Mouse (Mus musculus) intestine, embryonic 14.5 days (tissue): ENCODE data around the gene Edn2. TPM values are rescaled to one million over a fixed set of nuclear protein-coding genes. Genes with fewer than 3 reads are reported as not detected.

Experiments used
- ATAC-seq: fragments of 200-750 bp; cut with Nextera tagmentation; replicated peaks from 2 replicates; pipeline ENCODE4 v1.8.0; 2017; ENCODE audit warnings: low read depth, moderate number of reproducible peaks, moderate TSS enrichment, moderate library complexity; ENCODE audit not compliant: low FRiP score, low TSS enrichment
- DNase-seq: peaks from one replicate; pipeline ENCODE4 v3.0.0-alpha.2; 2018; ENCODE audit warnings: low spot score
- H3K27ac ChIP-seq: fragments of 300-500 bp; sonication (generic); 2 replicates; pipeline ENCODE4 v1.5.1; 2014; ENCODE audit warnings: low read depth, mild to moderate bottlenecking, control low read depth
- H3K27me3 ChIP-seq: fragments of 300-500 bp; sonication (generic); replicated peaks from 2 replicates; pipeline ENCODE4 v1.6.1; 2014; ENCODE audit warnings: low read length, control low read depth; ENCODE audit not compliant: control insufficient read depth, insufficient read depth
- H3K36me3 ChIP-seq: fragments of 300-500 bp; sonication (generic); 2 replicates; pipeline ENCODE4 v1.6.1; 2014; ENCODE audit warnings: low read length, control low read depth; ENCODE audit not compliant: control insufficient read depth, insufficient read depth
- H3K4me1 ChIP-seq: fragments of 300-500 bp; sonication (generic); replicated peaks from 2 replicates; pipeline ENCODE4 v1.6.1; 2014; ENCODE audit warnings: low read length, control low read depth, mixed read lengths; ENCODE audit not compliant: control insufficient read depth, insufficient read depth
- H3K4me2 ChIP-seq: fragments of 300-500 bp; sonication (generic); 2 replicates; pipeline ENCODE4 v1.6.1; 2014; ENCODE audit warnings: low read length
- H3K4me3 ChIP-seq: fragments of 300-500 bp; sonication (generic); 2 replicates; pipeline ENCODE4 v1.5.1; 2014; ENCODE audit warnings: low read depth, low read length, control low read depth, mixed read lengths
- H3K9ac ChIP-seq: fragments of 300-500 bp; sonication (generic); 2 replicates; pipeline ENCODE4 v1.6.1; 2014; ENCODE audit warnings: mild to moderate bottlenecking, low read length
- H3K9me3 ChIP-seq: fragments of 300-500 bp; sonication (generic); 2 replicates; pipeline ENCODE4 v1.6.1; 2016; ENCODE audit warnings: low read length, control low read depth; ENCODE audit not compliant: control insufficient read depth
- WGBS: fragments of 180-500 bp; shearing (Covaris S2); extraction: QIAGEN DNeasy Blood & Tissue Kit; methylation state at CpG from one replicate; pipeline ENCODE4 v1.1.7; 2014; 5-methylcytosine and 5-hydroxymethylcytosine counted together
- polyA plus RNA-seq: library from polyadenylated mRNA; unstranded; fragments of >200 nt; fragmentation: Nextera tagmentation; extraction: Ambion mirVana; gene quantifications from 2 replicates; pipeline ENCODE4 v1.2.1, GENCODE M21; 2014

Gene Edn2
- polyA plus RNA-seq, 1 experiment from 2014 or later: 4.7 TPM

GRCm38 (mm10) chr4:120199184-120199885, 38.3 kb downstream of the Edn2 start:
- 0 out of 2 replicates have a peak, but pooled peaks have one; percentile 18 for ATAC-seq

GRCm38 (mm10) chr4:120200551-120201266, 39.7 kb downstream of the Edn2 start:
- peaks cover 16% of the 10 kb centered on the region for H3K4me1 ChIP-seq
- H3K27ac ChIP-seq: no peak overlapping the region
- H3K9ac ChIP-seq: no peak overlapping the region
- H3K4me3 ChIP-seq: no peak overlapping the region
- H3K36me3 ChIP-seq: no peaks in the 10 kb centered on the region
- no peak for DNase-seq
- no peaks in the 10 kb centered on the region for H3K27me3 ChIP-seq
- H3K9me3 ChIP-seq: no peaks in the 10 kb centered on the region
- no peak for ATAC-seq
- WGBS: 86% methylated on average over 7 of the region's 7 CpGs
- H3K4me2 ChIP-seq: no peak overlapping the region

More at GRCm38 (mm10) chr4:120199184-120199885, 38.3 kb downstream of the Edn2 start:
- Histone ChIP-seq H3K27me3 (no peaks in the 10 kb centered on the region), H3K27ac (no peak overlapping the region), H3K36me3 (no peaks in the 10 kb centered on the region), H3K4me2 (no peak overlapping the region), H3K4me1 (peaks cover 13% of the 10 kb centered on the region), H3K9me3 (no peaks in the 10 kb centered on the region), H3K9ac (no peak overlapping the region), H3K4me3 (no peak overlapping the region)
- WGBS: 56% methylated on average over 9 of the region's 9 CpGs
- no peak for DNase-seq

GRCm38 (mm10) chr4:120204357-120204942, 43.4 kb downstream of the Edn2 start:
- 30% methylated on average over 9 of the region's 9 CpGs for WGBS
- H3K4me3 ChIP-seq: no peak overlapping the region
- ATAC-seq: peak; percentile 54
- no peaks in the 10 kb centered on the region for H3K27me3 ChIP-seq
- no peak overlapping the region for H3K9ac ChIP-seq
- H3K9me3 ChIP-seq: no peaks in the 10 kb centered on the region
- H3K4me1 ChIP-seq: peaks cover 12% of the 10 kb centered on the region
- 0 out of 2 replicates have a peak overlapping the region, but pooled peaks have one; percentile 18 for H3K27ac ChIP-seq
- no peak for DNase-seq
- H3K4me2 ChIP-seq: no peak overlapping the region
- H3K36me3 ChIP-seq: no peaks in the 10 kb centered on the region

- H3K27me3 ChIP-seq: no peaks in the 10 kb centered on the region
- no peaks in the 10 kb centered on the region for H3K36me3 ChIP-seq
- H3K4me2 ChIP-seq: no peak overlapping the region
- ATAC-seq (no peak), DNase-seq (no peak)
- H3K4me3 ChIP-seq: no peak overlapping the region
- WGBS: 78% methylated on average over 6 of the region's 6 CpGs
- H3K9ac ChIP-seq: no peak overlapping the region
- peaks cover 12% of the 10 kb centered on the region for H3K4me1 ChIP-seq
- H3K9me3 ChIP-seq: no peaks in the 10 kb centered on the region
- H3K27ac ChIP-seq: no peak overlapping the region
Measured at GRCm38 (mm10) chr4:120206471-120206891, 45.5 kb downstream of the Edn2 start.

GRCm38 (mm10) chr4:120212080-120212479, 51.1 kb downstream of the Edn2 start:
- Histone ChIP-seq H3K4me3 (no peak overlapping the region), H3K9ac (no peak overlapping the region), H3K27me3 (no peaks in the 10 kb centered on the region), H3K4me1 (peaks cover 13% of the 10 kb centered on the region; the same call in 1 of the 2 replicates), H3K27ac (peak overlapping the region; percentile 77), H3K4me2 (no peak overlapping the region), H3K9me3 (no peaks in the 10 kb centered on the region), H3K36me3 (no peaks in the 10 kb centered on the region)
- peak; percentile 59; the same call in 1 of the 2 replicates for ATAC-seq
- no peak for DNase-seq
- WGBS: 39% methylated on average over 6 of the region's 6 CpGs

GRCm38 (mm10) chr4:120212812-120213211, 51.8 kb downstream of the Edn2 start:
- ATAC-seq: no peak
- Histone ChIP-seq H3K9me3 (no peaks in the 10 kb centered on the region), H3K27me3 (no peaks in the 10 kb centered on the region), H3K4me3 (no peak overlapping the region), H3K27ac (peak overlapping the region; percentile 77), H3K9ac (no peak overlapping the region), H3K36me3 (no peaks in the 10 kb centered on the region), H3K4me1 (peaks cover 13% of the 10 kb centered on the region; the same call in 1 of the 2 replicates), H3K4me2 (no peak overlapping the region)
- no peak for DNase-seq
- 33% methylated on average over 3 of the region's 3 CpGs for WGBS

GRCm38 (mm10) chr4:120215915-120216591, 55.0 kb downstream of the Edn2 start:
- DNase-seq: peak; percentile 69
- Histone ChIP-seq H3K4me2 (no peak overlapping the region), H3K27me3 (no peaks in the 10 kb centered on the region), H3K36me3 (no peaks in the 10 kb centered on the region), H3K4me1 (peaks cover 13% of the 10 kb centered on the region; the same call in 1 of the 2 replicates), H3K9me3 (no peaks in the 10 kb centered on the region), H3K4me3 (no peak overlapping the region), H3K9ac (no peak overlapping the region), H3K27ac (no peak overlapping the region)
- ATAC-seq: no peak
- 38% methylated on average over 10 of the region's 10 CpGs for WGBS

GRCm38 (mm10) chr4:120216883-120217282, 55.9 kb downstream of the Edn2 start:
- H3K27me3 ChIP-seq: no peaks in the 10 kb centered on the region
- H3K4me3 ChIP-seq: no peak overlapping the region
- ATAC-seq (no peak), DNase-seq (no peak)
- H3K9me3 ChIP-seq: no peaks in the 10 kb centered on the region
- H3K4me2 ChIP-seq: no peak overlapping the region
- H3K4me1 ChIP-seq: peaks cover 10% of the 10 kb centered on the region; the same call in 1 of the 2 replicates
- no peak overlapping the region for H3K9ac ChIP-seq
- H3K27ac ChIP-seq: no peak overlapping the region
- H3K36me3 ChIP-seq: no peaks in the 10 kb centered on the region
